Mouse (Mus musculus) retina, adult 2 months (tissue): ENCODE data around the gene Sytl1.
A peak's percentile ranks its signal among the peaks of the same experiment; 100 is the strongest.

Source experiments
- DNase-seq: peaks from one replicate; pipeline ENCODE4 v3.0.0-alpha.2; 2012; ENCODE audit warnings: low read depth, low spot score

Sytl1 gene

DNA sequence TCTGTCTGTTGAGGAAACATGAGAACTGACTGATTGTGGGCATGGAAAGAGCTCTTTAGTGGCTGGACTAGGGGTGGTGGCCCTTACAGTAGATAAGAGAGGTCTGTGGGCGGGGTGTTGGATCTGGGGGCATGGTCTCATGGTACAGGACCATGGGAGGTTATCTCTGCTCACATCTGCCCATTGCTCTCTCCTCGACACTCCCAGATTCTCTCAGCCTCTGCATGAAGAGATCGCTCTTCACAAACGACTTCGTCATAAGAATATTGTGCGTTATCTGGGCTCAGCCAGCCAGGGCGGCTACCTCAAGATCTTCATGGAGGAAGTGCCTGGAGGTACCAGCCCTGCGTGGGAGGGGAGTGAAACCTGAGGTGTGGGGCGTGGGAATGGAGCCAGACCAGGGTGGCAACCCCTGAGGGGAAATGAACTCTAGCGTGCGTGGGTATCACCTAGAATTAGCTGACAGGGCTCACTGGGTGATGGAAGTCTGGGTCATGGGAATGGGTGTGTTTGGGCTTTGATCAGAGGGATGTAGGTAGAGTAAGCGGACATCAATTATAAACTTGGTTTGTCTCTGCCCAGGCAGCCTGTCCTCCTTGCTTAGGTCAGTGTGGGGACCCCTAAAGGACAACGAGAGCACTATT is 15.0 kb downstream of the Sytl1 start:
- no peak for DNase-seq

DNA sequence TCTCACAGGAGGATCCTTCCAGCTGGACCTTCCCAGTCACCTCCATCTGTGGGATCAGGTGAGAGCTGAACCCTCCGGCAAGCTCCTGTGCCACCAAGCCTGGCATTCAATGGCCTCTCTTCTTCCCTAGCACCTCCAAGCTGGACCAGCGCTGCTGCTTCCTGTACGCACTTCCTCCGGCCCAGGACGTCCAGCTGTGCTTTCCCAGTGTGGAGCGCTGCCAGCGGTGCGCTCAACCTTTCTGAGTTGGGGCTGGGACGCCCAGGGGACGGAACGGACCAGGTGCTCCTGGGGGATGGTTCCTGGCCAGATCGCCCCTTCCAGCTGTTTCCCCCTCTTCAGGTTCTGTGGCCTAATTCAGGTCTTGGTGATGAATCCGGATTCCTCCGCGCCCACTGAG is 15.8 kb downstream of the Sytl1 start:
- no peak for DNase-seq

DNA sequence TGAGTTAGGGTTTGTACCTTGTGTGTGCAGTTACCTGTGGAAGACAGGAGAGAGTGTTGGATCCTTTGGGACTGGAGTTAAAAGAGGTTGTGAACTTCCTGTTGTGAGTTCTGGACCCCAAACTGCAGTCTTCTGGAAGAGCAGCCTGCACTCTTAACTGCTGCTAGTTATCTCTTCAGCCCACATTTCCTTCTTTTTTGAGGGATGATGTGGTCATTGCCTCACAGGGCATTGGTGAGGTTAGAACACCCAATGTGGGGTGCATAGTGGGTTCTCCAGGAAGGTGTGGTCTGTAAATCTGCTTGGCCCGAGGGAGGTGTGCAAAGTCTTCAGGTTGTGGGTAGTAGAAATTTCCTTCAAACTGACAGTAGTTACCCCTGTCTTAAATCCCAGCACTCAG is 18.6 kb downstream of the Sytl1 start:
- DNase-seq: no peak

DNA sequence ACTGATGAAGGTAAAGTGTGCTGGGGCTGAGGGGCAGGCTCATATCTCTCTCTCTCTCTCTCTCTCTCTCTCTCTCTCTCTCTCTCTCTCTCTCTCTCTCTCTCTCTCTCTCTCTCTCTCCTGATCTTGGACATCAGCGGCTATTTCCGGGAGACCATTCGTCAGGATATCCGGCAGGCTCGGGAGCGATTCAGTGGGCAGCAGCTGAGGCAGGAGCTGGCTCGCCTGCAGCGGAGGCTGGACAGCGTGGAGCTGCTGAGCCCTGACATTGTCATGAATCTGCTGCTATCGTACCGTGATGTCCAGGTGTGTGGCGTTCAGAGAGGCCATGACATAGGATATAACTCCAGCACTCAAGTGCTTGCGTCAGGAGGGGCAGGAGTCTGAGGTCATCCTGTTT is 19.4 kb downstream of the Sytl1 start:
- no peak for DNase-seq

DNA sequence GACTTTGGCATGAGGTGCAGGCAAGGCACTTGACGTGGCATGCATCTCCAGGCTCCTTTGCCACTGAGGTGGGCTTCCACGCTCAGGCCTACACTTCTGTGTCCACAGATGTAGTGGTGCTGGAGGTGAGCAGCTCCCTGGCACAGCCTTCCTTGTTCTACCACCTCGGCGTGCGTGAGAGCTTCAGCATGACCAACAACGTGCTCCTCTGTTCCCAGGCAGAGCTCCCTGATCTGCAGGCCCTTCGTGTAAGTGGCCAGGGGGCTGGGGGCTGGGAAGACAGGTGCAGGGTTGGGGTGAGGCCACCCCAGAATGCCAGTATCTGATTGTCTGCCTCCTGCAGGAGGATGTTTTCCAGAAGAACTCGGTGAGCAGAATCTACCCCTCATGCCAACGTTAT is 20.2 kb downstream of the Sytl1 start:
- DNase-seq: no peak

DNA sequence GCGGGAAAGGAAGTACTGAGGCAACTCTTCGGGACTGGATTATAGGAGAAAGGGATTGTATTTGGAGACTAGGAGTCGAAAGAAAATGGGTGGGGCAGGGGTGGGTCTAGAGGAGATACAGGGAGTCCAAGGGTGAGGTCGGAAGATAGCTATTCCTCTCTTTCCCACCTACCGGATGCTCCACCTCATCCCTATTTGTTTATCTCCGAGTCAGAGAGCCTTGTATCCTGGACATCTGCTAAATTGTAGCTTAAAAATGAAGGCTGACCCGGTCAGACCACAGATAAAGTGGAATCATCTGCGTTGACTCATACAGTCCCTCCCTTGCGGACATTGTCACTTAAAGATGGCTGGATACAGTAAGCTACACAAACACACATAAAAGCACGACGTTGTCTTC is 21.0 kb downstream of the Sytl1 start:
- DNase-seq: no peak

DNA sequence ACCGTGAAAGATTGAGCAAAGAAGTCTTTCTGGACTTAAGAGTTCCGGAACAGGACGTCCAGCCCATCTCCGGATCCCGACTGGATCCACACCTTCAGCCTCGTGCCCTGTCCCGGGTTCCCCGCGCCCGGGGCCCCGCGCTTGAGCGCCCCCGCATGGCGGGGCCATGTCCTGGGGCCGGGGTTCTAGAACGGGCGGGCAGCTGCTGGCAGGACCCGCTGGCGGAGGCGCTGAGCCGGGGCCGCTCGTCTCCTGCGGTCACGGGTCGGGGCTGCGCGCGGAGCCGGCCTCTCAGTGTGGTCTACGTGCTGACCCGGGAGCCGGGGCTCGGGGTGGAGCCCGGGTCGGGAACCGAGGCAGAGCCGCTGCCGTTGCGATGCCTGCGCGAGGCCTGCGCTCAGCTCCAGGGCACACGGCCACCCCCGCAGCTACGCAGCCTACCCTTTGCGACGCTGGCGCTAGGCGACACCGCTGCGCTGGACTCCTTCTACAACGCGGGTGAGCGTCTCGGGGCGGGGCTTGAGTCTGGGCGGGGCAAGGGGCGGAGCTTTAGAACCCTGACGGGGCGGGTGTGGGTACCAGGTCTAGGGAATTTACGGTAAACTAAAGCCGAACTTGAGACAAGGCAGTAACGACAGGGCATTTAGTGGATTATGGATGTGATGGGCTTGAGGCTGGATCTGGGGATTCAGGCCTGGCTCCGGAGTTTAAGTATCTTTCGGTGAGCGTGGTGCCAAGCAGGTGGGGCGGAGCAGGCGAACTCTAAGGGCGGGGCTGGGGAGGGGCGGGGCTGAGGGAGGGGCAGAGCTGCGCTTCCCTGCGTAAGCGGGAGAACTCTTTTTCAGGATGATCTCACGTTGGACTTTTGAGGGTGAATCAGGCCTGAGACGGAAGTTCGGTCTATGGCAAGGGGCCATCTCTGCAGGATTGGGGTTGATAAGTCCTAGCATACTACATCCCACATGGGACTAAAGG is 21.7 kb downstream of the Sytl1 start:
- peak; percentile 64 for DNase-seq

DNA sequence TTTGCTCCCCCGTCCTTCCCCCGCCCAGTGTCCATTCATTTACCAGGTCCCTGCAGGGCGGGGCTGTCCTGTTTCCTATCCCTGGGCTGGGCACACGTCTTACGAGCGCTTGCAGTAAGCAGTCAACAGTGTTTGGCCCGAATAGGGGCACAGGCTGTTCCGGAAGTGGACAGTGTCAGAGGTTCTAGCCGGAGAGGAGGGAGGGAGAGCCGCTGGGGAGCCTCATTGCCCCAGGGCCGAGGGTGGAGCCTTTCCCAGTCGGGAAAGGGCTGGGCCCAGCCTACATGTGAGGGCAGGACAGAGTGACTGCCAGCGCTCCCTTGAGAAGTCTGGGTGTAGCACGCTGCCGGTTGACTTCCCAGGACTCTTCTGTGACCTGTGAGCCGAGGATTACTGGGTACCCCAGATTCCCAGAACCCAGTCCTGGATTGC is 22.4 kb downstream of the Sytl1 start, which contains the start of gene Map3k6:
Gene Map3k6, plus strand, starts transcription at position 329 of the 432 bp plus-strand sequence.
- no peak for DNase-seq

DNA sequence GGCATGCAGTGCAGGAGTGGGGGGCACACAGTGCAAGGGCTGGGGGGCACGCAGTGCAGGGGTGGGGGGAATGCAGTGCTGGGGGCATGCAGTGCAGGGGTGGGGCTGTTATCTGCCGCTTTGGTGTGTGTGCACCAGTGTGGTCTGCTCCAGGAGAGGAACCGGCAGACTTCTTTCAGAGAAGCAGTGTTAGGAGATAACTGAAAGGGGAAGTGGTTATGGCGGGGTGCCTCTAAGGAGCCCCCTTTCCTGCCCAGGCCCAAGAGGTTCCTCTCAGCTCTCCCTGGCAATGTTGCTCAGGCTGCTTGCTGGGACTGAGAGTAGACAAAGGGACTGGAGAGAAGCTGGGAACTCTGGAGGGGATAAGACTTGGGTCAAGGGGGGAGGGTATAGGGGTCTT is 25.0 kb downstream of the Sytl1 start:
- DNase-seq: no peak

DNA sequence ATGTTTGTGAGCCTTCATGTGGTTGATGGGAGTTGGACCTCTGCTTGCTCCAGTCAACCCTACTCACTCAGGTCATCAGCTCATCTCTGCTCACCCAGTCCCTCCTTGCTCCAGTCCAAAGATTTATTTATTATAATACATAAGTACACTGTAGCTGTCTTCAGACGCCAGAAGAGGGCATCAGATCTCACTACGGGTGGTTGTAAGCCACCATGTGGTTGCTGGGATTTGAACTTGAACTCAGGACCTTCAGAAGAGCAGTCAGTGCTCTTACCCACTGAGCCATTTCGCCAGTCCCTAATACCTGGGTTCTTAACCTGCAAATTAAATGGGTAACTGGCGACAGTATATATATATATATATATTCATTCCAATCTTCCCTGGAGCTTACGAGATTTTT is 27.5 kb downstream of the Sytl1 start:
- DNase-seq: no peak

DNA sequence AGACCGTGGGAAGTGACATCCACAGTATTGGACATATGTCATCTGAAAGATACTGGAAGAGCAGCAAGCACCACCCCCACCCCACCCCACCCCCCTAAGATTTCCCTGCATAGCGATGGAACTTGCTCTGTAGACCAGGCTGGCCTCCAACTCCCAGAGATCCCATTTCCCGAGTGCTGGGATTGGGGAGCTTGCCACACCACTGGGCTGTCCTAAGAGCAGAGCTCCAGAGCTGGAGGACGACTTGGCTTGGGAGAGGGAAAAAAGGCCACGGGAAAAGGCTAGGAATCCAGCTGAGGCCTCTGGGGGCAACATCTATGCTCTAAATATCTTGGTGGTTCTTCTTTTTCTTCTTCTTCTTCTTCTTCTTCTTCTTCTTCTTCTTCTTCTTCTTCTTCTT is 28.1 kb downstream of the Sytl1 start:
- DNase-seq: no peak

DNA sequence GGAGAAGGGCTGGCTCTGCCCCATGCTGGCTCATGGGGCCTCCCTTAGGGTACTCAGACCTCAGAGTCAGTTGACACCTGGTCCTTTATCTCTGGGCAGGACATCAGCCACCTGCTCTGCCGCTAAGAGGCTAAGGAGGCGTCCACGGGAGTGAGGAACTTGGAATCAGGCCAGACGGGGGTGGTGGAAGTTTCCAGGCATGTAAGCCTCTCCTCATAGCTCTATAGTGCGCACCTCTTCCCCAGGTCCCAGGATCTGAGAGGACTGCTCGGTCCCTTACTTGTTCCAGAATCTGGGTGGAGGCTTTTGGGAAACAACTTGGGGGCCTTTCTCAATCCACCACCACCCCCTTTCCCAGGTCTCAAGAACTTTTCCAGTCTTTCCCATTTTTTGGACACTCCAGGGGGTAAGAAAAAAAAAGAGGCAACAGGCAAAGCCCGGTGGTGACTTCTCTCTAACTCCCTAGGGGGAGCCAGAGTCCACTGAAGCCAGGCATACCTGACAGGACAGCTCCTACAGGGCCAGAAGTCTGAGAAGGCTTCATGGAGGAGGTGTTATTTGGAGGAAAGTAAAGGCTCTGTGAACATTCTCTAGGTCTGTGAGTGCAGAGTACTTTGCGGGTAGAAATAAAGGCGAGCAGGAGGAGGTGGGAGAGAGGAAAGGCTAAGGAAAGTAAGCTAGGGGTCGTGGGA is 29.5 kb downstream of the Sytl1 start:
- DNase-seq: no peak

DNA sequence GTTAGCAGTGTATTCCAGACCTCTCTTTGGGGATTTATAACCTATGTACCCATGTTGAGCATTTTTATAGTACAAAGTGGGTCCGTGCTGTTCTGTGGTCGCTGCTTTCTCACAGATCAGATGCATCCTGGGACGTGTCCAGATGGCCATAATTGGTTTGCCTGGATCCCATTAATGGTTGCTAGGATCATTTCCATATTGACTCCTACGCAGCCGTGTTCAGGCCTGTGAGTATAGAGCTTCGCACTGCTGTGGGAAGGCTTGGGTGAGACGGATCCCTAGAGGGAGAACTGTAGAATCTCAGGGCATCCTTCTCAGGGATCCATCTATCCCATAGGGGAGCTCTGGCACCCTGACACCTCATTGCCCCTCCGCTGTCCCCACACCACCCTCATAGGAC is 33.3 kb downstream of the Sytl1 start:
- no peak for DNase-seq

DNA sequence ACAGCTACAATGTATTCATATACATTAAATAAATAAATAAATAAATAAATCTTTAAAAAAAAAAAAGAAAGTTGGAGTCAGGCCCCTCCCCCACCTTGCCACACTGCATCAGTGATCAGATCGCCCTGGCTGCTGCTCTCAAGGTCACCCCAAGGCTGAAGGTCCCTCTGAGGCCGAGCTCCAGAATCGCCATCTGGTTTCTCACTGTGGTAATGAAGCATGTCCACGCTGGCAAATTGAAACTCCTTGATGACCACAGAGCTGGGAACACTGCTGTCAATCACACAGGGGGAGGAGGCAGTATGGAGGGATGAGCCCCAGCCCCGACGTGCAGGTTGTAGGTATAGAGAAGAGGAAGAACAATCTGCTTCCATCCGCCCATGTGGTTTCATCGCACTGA is 35.3 kb downstream of the Sytl1 start:
- no peak for DNase-seq

DNA sequence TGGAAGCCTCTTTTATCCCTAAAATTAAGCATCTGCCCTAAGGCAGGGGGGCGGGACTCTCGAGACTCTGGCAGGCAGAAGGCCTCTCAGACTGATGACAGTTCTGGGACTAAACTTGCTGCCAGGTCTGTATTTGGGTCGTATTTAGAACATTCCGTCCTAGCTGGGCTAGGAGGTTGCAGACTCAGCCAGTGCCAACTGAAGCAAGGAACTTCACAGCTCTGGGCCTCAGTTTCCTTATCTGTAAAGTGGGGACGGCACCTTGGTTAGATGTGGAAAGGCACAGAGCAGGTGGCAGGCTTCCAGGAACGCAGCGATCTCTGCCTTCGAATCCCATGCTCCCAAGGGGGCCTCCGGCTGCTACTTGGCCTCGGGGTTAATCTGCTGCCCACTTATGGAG is 36.8 kb downstream of the Sytl1 start:
- no peak for DNase-seq

DNA sequence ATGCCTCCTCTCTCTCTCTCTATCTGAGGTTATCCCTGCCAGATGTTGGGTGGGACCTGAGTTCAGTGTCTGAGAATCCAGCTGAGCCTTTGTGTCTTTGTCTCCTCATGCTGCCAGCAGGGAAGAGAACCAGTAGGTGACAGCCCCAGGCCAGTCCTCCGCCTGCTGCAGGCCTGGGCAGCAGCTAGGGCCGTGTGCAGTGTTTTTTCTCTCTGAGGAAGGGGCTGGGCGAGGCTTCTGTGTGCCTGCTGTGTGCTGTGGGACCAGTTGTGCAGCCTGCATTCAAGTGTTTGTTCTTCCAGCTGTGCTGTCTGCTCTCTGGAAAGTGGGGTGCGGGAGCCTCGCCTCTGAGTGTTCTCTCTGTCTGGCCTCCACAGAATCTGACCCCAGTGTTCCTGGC is 39.0 kb downstream of the Sytl1 start:
- no peak for DNase-seq

DNA sequence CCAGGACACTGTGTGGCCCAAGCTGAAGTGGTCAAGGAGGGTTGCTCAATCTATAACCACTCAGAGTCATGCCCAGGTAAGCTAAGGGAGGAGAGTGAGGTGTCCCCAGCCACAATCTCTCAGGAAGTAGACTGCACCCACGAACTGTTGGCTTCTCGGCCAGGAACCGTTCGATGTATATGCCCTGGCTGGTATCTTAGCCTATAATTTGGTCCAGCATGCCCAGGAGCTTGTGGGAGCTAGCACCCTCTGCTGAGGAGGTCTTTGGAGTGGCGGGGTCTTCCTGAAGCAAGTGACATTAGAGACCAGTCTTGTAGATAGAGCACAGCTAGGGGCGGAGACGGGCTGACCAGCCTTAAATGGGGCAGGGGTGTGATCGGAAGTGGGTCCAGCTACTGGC is 41.2 kb downstream of the Sytl1 start:
- DNase-seq: no peak

DNA sequence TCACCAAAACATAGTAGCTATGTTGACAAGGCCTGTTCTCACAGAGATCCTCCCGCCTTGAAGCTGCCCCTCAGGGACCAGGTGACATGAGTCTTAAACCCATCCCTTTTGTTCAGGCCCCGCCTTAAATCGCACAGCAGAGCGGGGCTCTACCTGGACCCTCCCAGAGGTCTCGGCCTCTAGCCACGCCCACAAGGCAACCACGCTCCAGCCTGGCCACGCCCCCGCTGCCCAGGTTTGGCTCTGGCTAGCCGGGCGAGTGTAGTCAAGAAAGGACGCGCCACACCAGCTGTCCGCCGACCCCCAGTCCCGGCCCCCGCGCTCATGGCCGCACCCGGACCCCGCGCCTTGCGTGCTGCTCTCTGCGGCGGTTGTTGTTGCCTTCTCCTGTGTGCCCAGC is 42.3 kb downstream of the Sytl1 start:
- DNase-seq: no peak

DNA sequence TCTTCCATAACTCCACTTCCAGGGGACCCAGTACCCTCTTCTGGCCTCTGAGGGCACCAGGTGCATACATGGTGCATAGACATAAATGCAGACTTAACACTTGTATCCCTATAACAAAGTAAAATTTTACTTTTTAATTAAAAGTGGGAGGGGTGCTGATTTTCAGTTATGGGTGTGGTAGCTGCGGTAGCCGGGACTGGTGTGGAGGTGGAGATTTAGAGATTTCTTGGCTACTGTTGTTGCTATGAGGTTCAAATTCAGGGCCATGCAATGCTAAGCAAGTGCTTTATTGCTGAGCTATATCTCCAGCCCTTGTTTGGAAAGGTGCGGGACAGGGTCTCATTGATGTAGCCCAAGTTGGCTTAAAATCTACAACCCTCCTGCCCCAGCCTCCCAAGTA is 44.2 kb downstream of the Sytl1 start:
- no peak for DNase-seq

DNA sequence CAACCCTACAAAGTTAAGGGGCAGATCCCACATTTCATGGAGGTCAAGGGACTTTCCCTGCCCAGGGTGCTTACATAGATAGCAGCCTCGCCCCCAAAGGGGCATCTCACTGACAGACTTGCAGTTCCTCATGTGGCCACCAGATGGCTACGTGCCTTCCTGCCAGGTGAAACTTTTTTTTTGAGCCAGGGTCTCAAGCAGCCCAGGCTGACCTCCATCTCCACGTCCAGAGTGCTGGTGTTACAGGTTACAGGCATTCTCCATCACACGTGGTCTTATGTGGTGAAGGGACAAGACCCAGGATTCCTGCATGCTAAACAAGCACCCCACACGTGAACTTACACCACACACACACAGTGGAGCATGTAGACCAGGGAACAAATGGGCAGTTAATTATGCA is 45.3 kb downstream of the Sytl1 start:
- no peak for DNase-seq

DNA sequence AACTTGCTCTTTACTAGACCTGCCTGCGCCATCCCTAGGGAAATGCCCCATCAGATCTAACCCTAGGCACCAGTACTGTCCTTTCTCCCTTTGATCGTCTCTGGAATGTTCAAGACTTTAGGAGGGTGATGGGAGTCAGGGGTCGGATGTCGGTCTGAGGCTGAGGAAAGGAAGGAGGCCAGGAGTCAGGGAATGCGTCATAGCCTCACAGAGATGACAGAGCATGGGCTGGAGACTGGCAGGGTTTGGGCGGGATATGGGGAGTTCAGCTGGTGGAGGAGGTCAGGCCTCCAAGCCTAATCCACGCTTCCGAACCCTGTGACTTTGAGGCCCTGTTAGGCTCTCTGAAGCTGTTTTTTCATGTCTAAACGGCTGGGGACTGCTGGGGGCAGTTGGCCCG is 49.3 kb downstream of the Sytl1 start:
- no peak for DNase-seq

DNA sequence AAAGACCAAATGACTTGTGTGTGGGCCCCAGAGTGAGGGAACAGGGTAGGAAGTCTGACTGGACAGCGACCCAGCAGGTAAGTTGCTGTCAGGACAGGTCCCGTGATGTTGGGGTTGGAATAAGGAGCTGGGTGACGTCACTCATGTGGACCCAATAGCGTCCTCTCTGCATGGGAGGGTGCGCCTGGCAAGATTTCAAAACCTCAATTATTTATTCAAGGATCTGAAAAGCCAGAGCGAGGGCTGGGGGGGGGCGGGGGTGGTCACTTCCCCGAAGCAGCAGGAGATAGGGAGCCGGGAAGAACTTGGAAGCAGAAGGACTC is 49.7 kb downstream of the Sytl1 start:
- DNase-seq: no peak
